Mouse (Mus musculus): Measurements from ENCODE around the gene Tent2. TPM values are rescaled to one million over a fixed set of nuclear protein-coding genes. Genes with fewer than 3 reads are reported as not detected.
A peak's percentile ranks its signal among the peaks of the same experiment; 100 is the strongest.
"Not testable (repeated sequence)": the region's sequence is repeated elsewhere in the genome, so short reads cannot be mapped to it uniquely, and the experiment has no call there.

Gene Tent2
- polyA plus RNA-seq (2017; shearing (Covaris generic)): 10 to 100 TPM; 17.7 to 19.1 (median 18.4) TPM

- peak; percentile 97 for ATAC-seq
These were observed at the start of gene Tent2 for GRCm38 (mm10) chr13:93191831-93192645. Gene Tent2, minus strand, starts transcription at chr13:93192385.

- ATAC-seq: no peak
These were observed 49.0 kb upstream of the Tent2 start for GRCm38 (mm10) chr13:93241180-93241579.

GRCm38 (mm10) chr13:93239561-93239960 lies 47.4 kb upstream of the Tent2 start:
- ATAC-seq: no peak

- no peak for ATAC-seq
These were observed 46.9 kb upstream of the Tent2 start for GRCm38 (mm10) chr13:93239134-93239533.

GRCm38 (mm10) chr13:93237677-93238398 lies 45.7 kb upstream of the Tent2 start:
- ATAC-seq: no peak

- no peak for ATAC-seq
These were observed 42.3 kb upstream of the Tent2 start for GRCm38 (mm10) chr13:93234267-93235039.

GRCm38 (mm10) chr13:93232335-93232734 lies 40.1 kb upstream of the Tent2 start:
- no peak for ATAC-seq

GRCm38 (mm10) chr13:93231016-93231415 lies 38.8 kb upstream of the Tent2 start:
- no peak for ATAC-seq

GRCm38 (mm10) chr13:93211741-93212140 lies 19.6 kb upstream of the Tent2 start:
- ATAC-seq: no peak

- ATAC-seq: no peak
These were observed 451 bp upstream of the Tent2 start for GRCm38 (mm10) chr13:93192646-93193026.

GRCm38 (mm10) chr13:93189416-93189815 lies 2.8 kb downstream of the Tent2 start:
- no peak for ATAC-seq

- ATAC-seq: no peak
These were observed 3.4 kb downstream of the Tent2 start for GRCm38 (mm10) chr13:93188738-93189137.

GRCm38 (mm10) chr13:93187792-93188191 lies 4.4 kb downstream of the Tent2 start:
- ATAC-seq: not testable (repeated sequence)

GRCm38 (mm10) chr13:93180351-93180750 lies 11.8 kb downstream of the Tent2 start:
- no peak for ATAC-seq

GRCm38 (mm10) chr13:93179522-93179921 lies 12.7 kb downstream of the Tent2 start:
- no peak for ATAC-seq

- ATAC-seq: no peak
These were observed 14.6 kb downstream of the Tent2 start for GRCm38 (mm10) chr13:93177571-93177970.

- ATAC-seq: no peak
These were observed 28.9 kb downstream of the Tent2 start for GRCm38 (mm10) chr13:93163303-93163702.

GRCm38 (mm10) chr13:93162456-93162855 lies 29.7 kb downstream of the Tent2 start:
- ATAC-seq: no peak

GRCm38 (mm10) chr13:93158261-93158660 lies 33.9 kb downstream of the Tent2 start:
- no peak for ATAC-seq

- peak; percentile 87 for ATAC-seq
These were observed 38.9 kb downstream of the Tent2 start for GRCm38 (mm10) chr13:93153280-93153679.

- peak; percentile 78 for ATAC-seq
These were observed 47.6 kb downstream of the Tent2 start, which contains the start of gene Cmya5 for GRCm38 (mm10) chr13:93144336-93145167. Gene Cmya5, minus strand, starts transcription at chr13:93144724.

GRCm38 (mm10) chr13:93143819-93144283 lies 48.3 kb downstream of the Tent2 start:
- no peak for ATAC-seq

Measured in inflammation-experienced regulatory T-cells, adult 6 months (primary cell).